Mouse (Mus musculus) cortical plate, adult 2 months (tissue): Measurements from ENCODE around the gene Smad1. TPM values are rescaled to one million over a fixed set of nuclear protein-coding genes. Genes with fewer than 3 reads are reported as not detected.

ENCODE experiments used
- H3K27ac ChIP-seq: fragments of 200-500 bp; 2 replicates; pipeline ENCODE4 v1.5.1; 2012; ENCODE audit warnings: low read length, control low read depth, inconsistent platforms; ENCODE audit not compliant: insufficient read depth
- H3K4me1 ChIP-seq: fragments of 200-500 bp; 2 replicates; pipeline ENCODE4 v1.6.1; 2011; ENCODE audit warnings: low read length; ENCODE audit not compliant: control insufficient read depth, insufficient read depth
- H3K4me3 ChIP-seq: fragments of 200-500 bp; 2 replicates; pipeline ENCODE4 v1.5.1; 2011; ENCODE audit warnings: mild to moderate bottlenecking, low read length, control low read depth; ENCODE audit not compliant: insufficient read depth
- CTCF ChIP-seq: fragments of 200-500 bp; IDR thresholded peaks from 2 replicates; pipeline ENCODE4 v1.5.1; 2011; ENCODE audit warnings: mild to moderate bottlenecking, control low read depth, low read length; ENCODE audit not compliant: insufficient read depth; ENCODE audit errors: extremely low read depth
- POLR2A ChIP-seq: fragments of 200-500 bp; IDR thresholded peaks from 2 replicates; pipeline ENCODE4 v1.6.1; 2011; ENCODE audit warnings: mild to moderate bottlenecking, low read length, control low read depth; ENCODE audit not compliant: insufficient read depth; ENCODE audit errors: extremely low read depth
- polyA plus RNA-seq: library from polyadenylated mRNA; depleted of rRNA; stranded (reverse); fragments of >200 nt; gene quantifications from 2 replicates; pipeline ENCODE4 v1.2.3, GENCODE M21; 2012

Smad1 gene
- polyA plus RNA-seq, 1 experiment = 18.9 TPM

DNA sequence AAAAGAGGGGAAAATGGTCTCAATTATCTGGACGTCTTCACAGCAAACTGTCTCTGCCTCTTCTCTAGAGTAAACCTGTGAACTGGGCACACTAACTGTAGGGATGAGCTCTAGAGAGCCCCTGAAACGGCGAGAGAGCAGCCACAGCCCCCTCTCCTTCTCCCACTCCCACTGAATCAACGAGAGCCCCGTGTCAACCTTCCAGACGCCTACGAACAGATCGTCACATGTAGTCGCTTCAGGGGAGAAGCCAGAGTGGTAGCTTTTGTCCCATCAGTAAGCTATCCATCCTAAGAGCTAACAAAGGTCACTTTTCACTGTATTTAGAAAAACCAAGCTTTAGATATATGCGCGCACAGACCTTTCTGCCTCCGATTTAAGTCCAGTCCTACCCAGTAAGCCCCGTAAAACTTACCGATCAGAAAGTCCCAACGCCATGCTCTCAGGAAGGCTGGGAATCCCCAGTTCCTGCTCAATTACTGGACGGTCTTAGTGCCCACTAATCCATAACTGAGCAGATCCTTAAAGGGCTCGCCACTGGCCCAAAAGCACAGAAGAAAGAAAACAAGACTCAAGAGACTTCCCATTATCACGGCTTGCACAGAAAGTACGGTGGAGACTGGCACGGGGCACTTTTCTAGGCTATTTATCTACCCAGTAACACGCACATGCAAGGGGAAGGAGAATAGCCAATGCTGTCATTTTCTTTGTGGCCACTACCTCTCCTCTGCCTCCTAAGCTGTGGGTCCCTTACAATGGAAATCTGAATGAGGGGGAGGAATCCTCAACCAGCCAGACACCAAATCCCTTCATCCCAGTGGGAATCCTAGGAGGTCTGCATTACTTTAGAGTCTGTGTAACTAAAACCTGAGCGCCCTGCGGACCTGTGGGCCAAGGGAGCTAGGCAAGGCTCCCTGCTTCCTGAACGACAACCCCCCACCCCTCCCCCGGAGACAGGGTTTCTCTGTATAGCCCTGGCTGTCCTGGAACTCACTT, 14.7 kb downstream of the Smad1 start:
- Histone ChIP-seq H3K27ac (no peak overlapping the region), H3K4me1 (peaks cover 2% of the 10 kb centered on the region; the same call in 1 of the 2 replicates), H3K4me3 (no peak overlapping the region)
- TF ChIP-seq POLR2A (no peak), CTCF (no peak)

DNA sequence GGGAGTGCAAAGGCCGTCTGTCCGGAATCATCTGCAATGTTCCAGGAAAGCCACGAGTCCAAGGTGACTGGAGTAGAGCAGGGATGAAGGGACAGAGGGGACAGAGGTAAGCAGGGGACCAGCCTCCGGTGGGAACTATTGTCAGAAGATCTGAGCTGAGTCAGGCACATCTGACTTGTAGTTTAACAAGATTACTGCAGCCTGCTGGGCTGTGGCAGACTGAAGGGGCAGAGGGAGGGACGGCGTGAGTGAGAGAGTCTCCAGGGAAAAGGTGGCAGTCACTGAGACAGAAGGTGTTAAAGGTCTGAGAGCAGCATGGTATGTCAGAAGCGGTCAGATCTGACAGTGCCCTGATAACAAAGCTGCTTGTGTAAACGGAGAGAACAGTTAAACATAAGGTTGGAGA, 16.5 kb downstream of the Smad1 start:
- no peak overlapping the region for H3K4me3 ChIP-seq
- no peak for TF ChIP-seq POLR2A
- TF ChIP-seq CTCF = no peak
- H3K27ac ChIP-seq = no peak overlapping the region
- H3K4me1 ChIP-seq = peaks cover 2% of the 10 kb centered on the region; the same call in 1 of the 2 replicates

DNA sequence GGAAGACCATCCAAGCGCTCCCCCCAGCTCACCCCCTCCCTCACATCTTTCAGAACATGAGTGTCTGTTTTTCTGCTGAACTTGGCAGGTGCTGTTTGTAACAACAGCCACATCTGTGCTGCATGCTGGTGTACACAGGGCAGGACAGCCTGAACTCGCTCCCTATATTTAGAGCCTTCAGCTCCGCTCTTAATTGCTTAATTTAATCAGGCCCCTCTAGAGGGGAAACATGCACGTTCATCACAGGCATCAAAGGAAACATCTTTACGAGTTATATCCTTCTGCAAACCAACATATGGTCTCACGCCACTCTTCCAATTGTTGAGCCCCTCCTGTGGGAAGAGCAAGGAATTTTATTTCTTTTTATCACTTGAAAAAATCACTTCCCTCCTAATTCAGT, 17.5 kb downstream of the Smad1 start:
- H3K4me1 ChIP-seq = peaks cover 3% of the 10 kb centered on the region
- TF ChIP-seq POLR2A = no peak
- no peak for TF ChIP-seq CTCF
- H3K4me3 ChIP-seq = no peak overlapping the region
- H3K27ac ChIP-seq = no peak overlapping the region

DNA sequence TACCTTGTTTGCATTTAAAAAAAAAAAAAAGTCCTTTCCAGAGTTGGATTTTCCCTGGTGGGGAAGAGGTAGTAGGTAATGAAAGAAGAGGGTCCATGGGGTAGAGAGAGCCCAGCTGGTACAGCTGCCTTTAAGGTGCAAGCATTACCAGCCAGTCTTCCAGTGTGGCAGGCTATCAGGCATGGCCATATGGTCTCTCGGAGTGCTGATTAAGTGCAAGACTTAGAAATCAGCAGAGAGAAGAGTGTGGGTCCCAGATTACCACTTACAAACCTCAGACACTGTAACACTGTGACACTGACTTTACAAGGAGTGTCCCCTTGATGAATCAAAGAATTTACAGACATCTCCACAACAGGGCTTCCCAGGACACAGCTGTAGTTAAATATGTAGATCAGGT, 18.9 kb downstream of the Smad1 start:
- no peak overlapping the region for H3K4me3 ChIP-seq
- no peak overlapping the region for H3K27ac ChIP-seq
- H3K4me1 ChIP-seq = peaks cover 6% of the 10 kb centered on the region
- TF ChIP-seq CTCF (no peak), POLR2A (no peak)

DNA sequence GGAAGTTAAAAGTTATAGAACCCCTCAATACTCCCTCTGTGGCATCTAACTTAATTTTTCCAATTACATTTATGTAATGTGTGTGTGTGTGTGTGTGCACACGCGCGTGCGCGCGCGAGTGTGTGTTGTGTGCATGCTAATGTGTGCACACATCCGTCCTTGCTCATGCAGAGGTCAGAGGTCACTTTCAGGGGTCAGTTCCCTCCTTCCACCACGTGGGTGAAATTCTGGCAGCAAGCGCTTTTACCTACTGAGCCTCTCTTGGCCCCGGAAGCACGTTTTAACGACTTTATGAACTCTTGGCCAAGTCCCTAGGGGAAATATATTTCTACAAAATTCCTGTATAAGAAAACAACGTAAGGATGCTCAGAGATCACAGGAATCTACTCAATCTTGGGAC, 19.3 kb downstream of the Smad1 start:
- TF ChIP-seq CTCF (no peak), POLR2A (no peak)
- H3K4me1 ChIP-seq = peaks cover 6% of the 10 kb centered on the region
- H3K27ac ChIP-seq = no peak overlapping the region
- no peak overlapping the region for H3K4me3 ChIP-seq

DNA sequence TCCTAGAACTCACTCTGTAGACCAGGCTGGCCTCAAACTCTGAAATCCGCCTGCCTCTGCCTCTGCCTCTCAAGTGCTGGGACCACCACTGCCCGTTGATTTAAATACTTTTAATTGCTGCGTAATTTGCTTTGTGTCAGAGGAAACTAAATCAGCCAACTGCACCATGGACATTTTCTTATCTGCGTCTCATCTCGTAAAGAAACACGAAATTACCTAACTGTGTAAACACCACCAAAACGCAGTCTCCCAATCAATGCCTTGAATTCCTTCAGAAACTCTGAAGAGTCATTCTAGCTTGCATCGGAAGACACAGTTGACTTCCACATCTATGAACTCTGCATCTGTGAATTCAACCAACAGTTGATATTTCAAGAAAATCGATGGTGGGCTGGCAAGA, 22.7 kb downstream of the Smad1 start:
- Histone ChIP-seq H3K4me3 (no peak overlapping the region), H3K27ac (no peak overlapping the region), H3K4me1 (peaks cover 12% of the 10 kb centered on the region)
- TF ChIP-seq POLR2A = no peak
- TF ChIP-seq CTCF = no peak

DNA sequence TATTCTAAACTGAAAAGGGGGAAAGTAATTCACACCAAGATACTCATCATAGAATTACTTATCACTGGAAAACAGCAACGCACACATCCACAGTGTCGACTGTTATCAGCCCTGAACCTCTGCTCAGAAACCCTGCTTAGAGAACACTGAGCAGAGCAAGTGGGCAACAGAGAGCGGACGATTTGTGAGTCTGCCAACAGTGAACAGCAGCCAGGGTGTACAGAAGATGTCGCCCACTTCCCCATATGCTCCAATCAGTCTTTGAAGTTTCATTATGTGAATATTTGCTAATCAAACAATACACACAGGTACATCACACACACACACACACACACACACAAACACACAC, 23.6 kb downstream of the Smad1 start:
- Histone ChIP-seq H3K27ac (no peak overlapping the region; the same call in 1 of the 2 replicates), H3K4me3 (no peak overlapping the region), H3K4me1 (peaks cover 14% of the 10 kb centered on the region)
- TF ChIP-seq CTCF = no peak

DNA sequence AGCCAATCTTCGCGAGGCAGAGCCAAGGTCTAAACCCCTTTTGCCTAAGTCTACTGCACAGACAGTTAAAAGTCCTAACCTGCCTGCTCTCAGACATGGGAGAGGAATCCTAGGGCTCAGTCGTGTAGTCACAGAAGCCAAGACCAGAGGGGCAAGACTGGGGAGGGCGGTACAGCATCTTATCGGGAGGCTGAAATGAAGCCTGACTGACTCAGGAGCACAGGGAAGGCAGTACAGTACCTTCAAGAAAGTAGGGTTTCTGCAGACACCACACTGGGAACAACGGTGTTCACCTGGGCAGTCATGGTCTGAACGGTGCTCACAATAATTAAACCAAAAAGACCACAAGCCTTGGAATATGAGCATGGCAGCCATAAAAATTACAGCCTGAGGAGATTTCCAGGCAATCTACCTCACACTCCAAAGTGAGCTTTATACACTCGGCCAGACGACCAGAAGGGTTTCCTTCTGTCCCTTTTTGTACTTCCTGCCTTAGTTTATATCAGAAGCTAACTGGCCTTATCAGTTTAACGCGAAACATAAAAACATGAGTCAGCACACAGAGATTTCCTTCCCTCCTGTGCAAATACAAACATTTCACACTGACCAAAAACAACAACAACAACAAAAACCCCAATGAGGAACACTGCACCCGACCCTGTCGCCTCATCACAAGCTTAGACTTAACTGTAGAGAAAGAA, 24.1 kb downstream of the Smad1 start:
- peaks cover 15% of the 10 kb centered on the region for H3K4me1 ChIP-seq
- TF ChIP-seq POLR2A (no peak), CTCF (no peak)
- H3K27ac ChIP-seq = 0 out of 2 replicates have a peak overlapping the region, but pooled peaks have one; percentile 2
- no peak overlapping the region for H3K4me3 ChIP-seq

DNA sequence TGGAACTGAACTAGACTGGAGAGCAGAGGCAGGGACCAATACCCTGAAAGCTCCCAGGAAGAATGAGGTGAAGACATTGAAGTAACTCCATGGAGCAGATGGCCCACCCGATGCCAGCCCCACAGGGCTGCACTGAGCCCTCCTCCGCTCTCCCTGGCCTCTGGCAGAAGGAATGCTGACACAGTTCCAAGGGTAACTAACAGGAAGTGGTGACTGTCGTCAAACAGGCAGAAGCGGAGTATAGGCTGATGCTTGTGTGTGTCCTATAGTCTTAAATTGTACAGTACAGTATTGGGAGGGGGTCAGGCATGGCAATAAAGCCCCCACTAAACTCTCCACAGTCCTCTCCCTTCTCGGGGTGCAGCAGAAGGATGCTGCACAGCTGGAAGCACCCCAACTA, 24.9 kb downstream of the Smad1 start:
- no peak for TF ChIP-seq CTCF
- no peak for TF ChIP-seq POLR2A
- Histone ChIP-seq H3K27ac (no peak overlapping the region), H3K4me3 (no peak overlapping the region), H3K4me1 (peaks cover 17% of the 10 kb centered on the region)

DNA sequence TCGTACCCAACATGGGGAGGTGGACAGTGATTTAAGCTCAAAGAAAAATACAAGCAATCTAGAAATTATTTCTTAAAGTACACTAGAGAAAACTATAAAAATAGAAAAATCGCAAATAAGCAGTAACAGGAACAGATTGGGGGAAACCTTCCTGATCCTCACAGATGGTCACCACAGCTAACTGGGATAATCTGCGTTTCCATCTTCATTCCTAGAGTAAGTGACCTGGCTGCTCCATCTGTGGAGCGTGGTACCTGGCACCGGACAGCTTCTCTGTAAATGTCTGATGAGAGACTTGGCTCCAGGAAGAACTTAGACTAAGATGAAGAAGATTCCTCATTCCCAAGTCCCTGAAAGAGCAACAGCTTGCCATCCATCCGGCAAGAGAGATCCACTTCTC, 25.8 kb downstream of the Smad1 start:
- TF ChIP-seq POLR2A (no peak), CTCF (no peak)
- H3K4me3 ChIP-seq = no peak overlapping the region
- peaks cover 20% of the 10 kb centered on the region for H3K4me1 ChIP-seq
- H3K27ac ChIP-seq = no peak overlapping the region
